Mouse (Mus musculus): ENCODE measurements around the gene Dnttip2.
"Not testable (repeated sequence)": the region's sequence is repeated elsewhere in the genome, so short reads cannot be mapped to it uniquely, and the experiment has no call there.

Gene Dnttip2

GRCm38 (mm10) chr3:122274241-122275024 is at the start of gene Dnttip2:
Dnttip2 (plus strand) TSS chr3:122274388.
- DNase-seq = peak; percentile 92

- DNase-seq = not testable (repeated sequence)
These were observed 47.2 kb upstream of the Dnttip2 start for GRCm38 (mm10) chr3:122226972-122227371.

DNA sequence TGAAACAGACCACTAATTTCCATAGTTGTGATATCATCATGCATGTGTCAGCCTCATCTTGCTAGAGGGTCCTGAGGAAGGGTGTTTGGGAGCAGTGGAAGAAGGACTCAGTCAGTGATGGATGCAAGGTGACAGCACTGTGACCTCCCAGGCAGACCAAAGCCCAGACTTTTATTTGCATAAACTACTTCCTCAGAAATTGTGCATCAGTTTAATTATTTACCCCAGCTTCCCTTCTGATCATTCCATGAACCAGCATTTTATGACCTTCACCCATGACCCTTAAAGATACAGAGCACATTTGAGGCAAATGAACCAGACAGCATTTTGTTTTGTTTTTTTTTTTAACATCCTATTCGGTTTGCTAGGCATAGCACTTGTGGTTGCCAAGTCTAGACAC is 38.4 kb upstream of the Dnttip2 start:
- no peak for DNase-seq

DNA sequence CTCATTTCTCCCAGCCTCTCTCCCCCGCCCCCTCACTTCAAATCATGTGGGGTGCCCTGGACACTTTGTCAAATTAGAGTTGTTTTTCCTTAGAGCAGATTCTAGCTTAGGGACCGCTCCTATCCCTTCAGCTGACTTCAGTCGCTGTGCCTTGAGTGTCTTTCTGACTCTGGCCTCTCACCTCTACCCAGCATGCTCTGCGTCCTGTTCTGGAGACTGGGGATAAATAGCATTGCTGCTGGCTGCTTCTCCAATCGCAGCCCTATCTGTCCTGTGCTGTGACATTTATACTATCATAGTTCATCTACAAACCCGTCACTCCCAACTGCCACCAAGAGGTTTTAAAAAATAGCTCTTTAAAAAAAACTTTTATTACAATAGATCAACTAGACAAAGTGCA is 31.3 kb upstream of the Dnttip2 start:
- no peak for DNase-seq

GRCm38 (mm10) chr3:122243416-122244167 is 30.6 kb upstream of the Dnttip2 start:
- no peak for DNase-seq

DNA sequence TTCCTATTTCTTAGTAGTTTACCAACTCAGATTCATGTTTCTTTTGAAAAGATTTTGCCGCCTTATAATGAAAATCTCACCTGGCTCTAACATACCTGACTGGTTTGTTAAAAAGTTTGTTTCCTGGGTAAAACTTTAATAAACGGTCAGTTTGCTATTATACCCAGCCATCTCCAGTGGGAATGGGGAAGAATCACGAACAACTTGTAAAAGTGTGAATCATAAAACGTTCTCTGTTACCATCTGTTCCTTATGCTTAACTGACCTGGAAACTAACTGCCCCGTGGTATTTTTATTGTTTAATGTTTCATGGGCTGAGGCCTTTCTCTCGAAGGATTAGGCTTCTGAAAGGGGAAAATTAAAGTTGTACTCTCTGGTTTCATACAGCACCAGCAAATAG is 29.4 kb upstream of the Dnttip2 start:
- no peak for DNase-seq

GRCm38 (mm10) chr3:122245215-122245877 is 28.8 kb upstream of the Dnttip2 start, which contains the start of gene Gclm:
Gclm (plus strand) TSS chr3:122245557.
- peak; percentile 94 for DNase-seq

- peak; percentile 62 for DNase-seq
These were observed 28.3 kb upstream of the Dnttip2 start for GRCm38 (mm10) chr3:122245878-122246332.

GRCm38 (mm10) chr3:122246406-122246805 is 27.8 kb upstream of the Dnttip2 start:
- no peak for DNase-seq

- DNase-seq = no peak
These were observed 27.0 kb upstream of the Dnttip2 start for GRCm38 (mm10) chr3:122246986-122247767.

- DNase-seq = no peak
These were observed 26.5 kb upstream of the Dnttip2 start for GRCm38 (mm10) chr3:122247768-122248100.

GRCm38 (mm10) chr3:122252466-122253253 is 21.5 kb upstream of the Dnttip2 start:
- no peak for DNase-seq

- not testable (repeated sequence) for DNase-seq
These were observed 20.1 kb upstream of the Dnttip2 start for GRCm38 (mm10) chr3:122254050-122254449.

DNA sequence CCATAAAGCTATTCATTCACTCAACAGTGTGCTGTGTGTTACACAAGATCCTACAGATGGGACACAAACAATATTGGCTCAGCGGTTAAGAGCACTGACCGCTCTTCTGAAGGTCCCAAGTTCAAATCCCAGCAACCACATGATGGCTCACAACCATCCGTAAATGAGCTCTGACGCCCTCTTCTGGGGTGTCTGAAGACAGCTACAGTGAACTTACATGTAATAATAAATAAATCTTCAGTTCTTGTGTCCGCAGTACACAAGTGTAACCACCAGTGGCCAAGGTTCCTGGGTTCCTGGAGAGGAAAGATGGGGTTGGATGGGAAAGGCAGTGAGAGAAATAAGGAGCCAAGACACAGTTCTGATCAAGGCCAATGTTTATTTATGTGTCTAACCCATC is 4.2 kb upstream of the Dnttip2 start:
- DNase-seq = no peak

GRCm38 (mm10) chr3:122272565-122272964 is 1.6 kb upstream of the Dnttip2 start:
- DNase-seq = not testable (repeated sequence)

DNA sequence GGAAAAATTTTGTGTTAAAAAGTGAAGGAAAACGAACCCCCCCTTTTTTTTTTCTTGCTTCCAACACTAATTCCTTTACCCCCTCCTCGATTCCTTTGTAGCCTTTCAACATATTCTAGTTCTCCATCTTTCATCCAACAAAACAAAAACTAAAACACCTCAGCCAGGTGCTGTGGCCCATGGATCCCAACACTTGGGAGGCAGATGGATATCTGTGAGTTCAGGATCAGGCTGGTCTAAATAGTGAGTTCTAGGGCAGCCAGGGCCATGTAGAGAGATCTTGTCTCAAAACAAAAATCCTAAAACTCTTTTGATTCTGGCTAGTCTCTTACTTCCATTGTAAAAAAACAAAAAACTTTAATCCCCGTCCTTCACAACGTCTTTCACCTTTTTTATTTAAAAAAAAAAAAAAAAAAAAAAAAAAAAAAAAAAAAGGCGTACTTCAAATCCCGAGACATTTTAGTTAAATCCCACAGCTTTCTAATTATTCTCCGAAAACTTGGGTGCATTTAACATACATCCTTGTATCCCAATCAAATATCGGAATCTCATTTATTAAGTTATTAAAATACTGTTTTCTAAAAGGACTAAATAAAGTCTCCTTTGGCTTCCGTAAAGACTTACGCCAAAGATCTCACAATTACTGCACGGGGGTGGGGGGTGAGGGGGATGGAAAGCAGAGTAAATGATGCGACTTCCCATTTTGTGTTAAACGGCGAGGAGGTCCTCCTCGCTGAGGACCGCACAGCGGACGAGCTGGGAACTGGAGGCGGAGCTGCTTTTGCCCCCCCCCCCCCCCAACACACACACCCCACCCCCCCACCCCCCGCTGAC is 564 bp upstream of the Dnttip2 start:
- DNase-seq = no peak

DNA sequence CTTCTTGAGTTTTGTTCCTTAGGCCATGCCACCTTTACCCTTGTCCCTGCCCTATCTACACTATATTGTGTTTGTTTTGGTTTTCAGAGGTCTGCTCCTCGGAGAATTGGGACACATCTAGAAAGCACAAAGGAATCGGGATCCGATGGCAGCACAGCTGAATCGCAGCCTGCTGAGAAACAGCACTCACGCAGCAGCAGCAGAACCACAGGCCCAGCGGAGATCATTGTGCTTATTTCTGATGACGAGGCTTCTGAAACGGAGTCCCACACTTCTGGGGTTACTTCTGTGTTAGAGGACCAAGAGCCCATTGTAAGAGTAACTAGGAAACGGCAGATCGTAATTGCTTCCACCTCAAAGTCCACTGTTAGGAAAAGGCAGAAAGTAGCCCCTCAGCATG is 923 bp downstream of the Dnttip2 start:
- no peak for DNase-seq

- no peak for DNase-seq
These were observed 13.0 kb downstream of the Dnttip2 start for GRCm38 (mm10) chr3:122287195-122287594.

GRCm38 (mm10) chr3:122288613-122289195 is 14.5 kb downstream of the Dnttip2 start:
- DNase-seq = no peak

GRCm38 (mm10) chr3:122289344-122289743 is 15.2 kb downstream of the Dnttip2 start:
- DNase-seq = not testable (repeated sequence)

- DNase-seq = no peak
These were observed 16.5 kb downstream of the Dnttip2 start for GRCm38 (mm10) chr3:122290696-122291095.

Data from right cerebral cortex, postnatal 14 days (tissue).